Mouse (Mus musculus): ENCODE measurements around the gene Cacng8.

Gene Cacng8

GRCm38 (mm10) chr7:3390413-3391080 is at the start of gene Cacng8:
Gene Cacng8 (plus strand): TSS chr7:3390683.
- no peak for DNase-seq (ENCODE audit: low spot score in 2 of 2)

- no peak for DNase-seq (ENCODE audit: low spot score in 2 of 2)
These were observed 46.6 kb upstream of the Cacng8 start for GRCm38 (mm10) chr7:3343861-3344260.

- DNase-seq (ENCODE audit: low spot score in 2 of 2): no peak
These were observed 45.2 kb upstream of the Cacng8 start for GRCm38 (mm10) chr7:3345301-3345700.

GRCm38 (mm10) chr7:3347366-3348287 is 42.9 kb upstream of the Cacng8 start:
- DNase-seq (ENCODE audit: low spot score in 2 of 2): no peak

GRCm38 (mm10) chr7:3348326-3348725 is 42.2 kb upstream of the Cacng8 start:
- DNase-seq (ENCODE audit: low spot score in 2 of 2): no peak

- no peak for DNase-seq (ENCODE audit: low spot score in 2 of 2)
These were observed 40.7 kb upstream of the Cacng8 start for GRCm38 (mm10) chr7:3349775-3350174.

- no peak for DNase-seq (ENCODE audit: low spot score in 2 of 2)
These were observed 38.9 kb upstream of the Cacng8 start for GRCm38 (mm10) chr7:3351536-3351935.

GRCm38 (mm10) chr7:3354850-3355249 is 35.6 kb upstream of the Cacng8 start:
- no peak for DNase-seq (ENCODE audit: low spot score in 2 of 2)

GRCm38 (mm10) chr7:3360678-3361077 is 29.8 kb upstream of the Cacng8 start:
- no peak for DNase-seq (ENCODE audit: low spot score in 2 of 2)

- no peak for DNase-seq (ENCODE audit: low spot score in 2 of 2)
These were observed 24.8 kb upstream of the Cacng8 start for GRCm38 (mm10) chr7:3365547-3366279.

GRCm38 (mm10) chr7:3366705-3367516 is 23.6 kb upstream of the Cacng8 start:
- no peak for DNase-seq (ENCODE audit: low spot score in 2 of 2)

GRCm38 (mm10) chr7:3367569-3367968 is 22.9 kb upstream of the Cacng8 start:
- no peak for DNase-seq (ENCODE audit: low spot score in 2 of 2)

GRCm38 (mm10) chr7:3368311-3368710 is 22.2 kb upstream of the Cacng8 start:
- DNase-seq (ENCODE audit: low spot score in 2 of 2): no peak

GRCm38 (mm10) chr7:3369189-3369588 is 21.3 kb upstream of the Cacng8 start:
- no peak for DNase-seq (ENCODE audit: low spot score in 2 of 2)

- DNase-seq (ENCODE audit: low spot score in 2 of 2): no peak
These were observed 20.1 kb upstream of the Cacng8 start for GRCm38 (mm10) chr7:3370407-3370806.

GRCm38 (mm10) chr7:3372376-3372775 is 18.1 kb upstream of the Cacng8 start:
- no peak for DNase-seq (ENCODE audit: low spot score in 2 of 2)

- no peak for DNase-seq (ENCODE audit: low spot score in 2 of 2)
These were observed 16.7 kb upstream of the Cacng8 start for GRCm38 (mm10) chr7:3373754-3374153.

GRCm38 (mm10) chr7:3376831-3377230 is 13.7 kb upstream of the Cacng8 start:
- peak in 1 of 2 experiments; percentile 57 for DNase-seq (ENCODE audit: low spot score in 2 of 2)

GRCm38 (mm10) chr7:3382123-3382522 is 8.4 kb upstream of the Cacng8 start:
- DNase-seq (ENCODE audit: low spot score in 2 of 2): no peak

GRCm38 (mm10) chr7:3384807-3385319 is 5.6 kb upstream of the Cacng8 start:
- DNase-seq (ENCODE audit: low spot score in 2 of 2): no peak

- no peak for DNase-seq (ENCODE audit: low spot score in 2 of 2)
These were observed 4.3 kb upstream of the Cacng8 start for GRCm38 (mm10) chr7:3386036-3386730.

All from right cerebral cortex, adult 2 months (tissue).